Mouse (Mus musculus) monocyte, adult 2 months (primary cell): Measurements from ENCODE around the gene Ppt2.

ENCODE experiments used
- DNase-seq, 2 experiments: peaks; one replicate each; pipeline ENCODE4 v3.0.0; 2022; ENCODE audit warnings: low spot score in 2 of 2, low read depth in 1 of 2

The Ppt2 gene

GRCm38 (mm10) chr17:34656666-34657065 lies 28.4 kb upstream of the Ppt2 start:
- DNase-seq: no peak

DNA sequence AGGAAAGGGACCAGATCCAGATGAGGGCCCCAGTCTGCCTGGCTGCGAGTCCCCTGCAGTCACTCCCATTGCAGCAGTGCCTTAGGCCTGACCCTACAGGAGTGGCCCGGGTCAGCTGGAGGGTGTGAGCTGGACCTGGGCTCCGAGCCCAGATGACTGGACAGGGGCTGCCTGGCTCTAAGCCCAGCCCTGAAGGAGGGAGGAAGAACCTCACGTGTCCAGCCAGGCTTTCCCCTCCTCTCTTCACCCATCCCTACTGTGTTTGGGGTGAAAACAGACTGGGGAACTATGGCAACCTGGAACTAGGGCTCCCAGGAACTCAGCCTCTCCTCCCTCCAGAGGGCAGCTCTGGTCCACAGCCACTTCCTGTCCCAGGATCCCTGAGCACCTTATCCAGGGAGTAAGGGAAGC lies 27.3 kb upstream of the Ppt2 start:
- DNase-seq: no peak

- DNase-seq: no peak
Observed at GRCm38 (mm10) chr17:34655160-34655559, 26.9 kb upstream of the Ppt2 start.

DNA sequence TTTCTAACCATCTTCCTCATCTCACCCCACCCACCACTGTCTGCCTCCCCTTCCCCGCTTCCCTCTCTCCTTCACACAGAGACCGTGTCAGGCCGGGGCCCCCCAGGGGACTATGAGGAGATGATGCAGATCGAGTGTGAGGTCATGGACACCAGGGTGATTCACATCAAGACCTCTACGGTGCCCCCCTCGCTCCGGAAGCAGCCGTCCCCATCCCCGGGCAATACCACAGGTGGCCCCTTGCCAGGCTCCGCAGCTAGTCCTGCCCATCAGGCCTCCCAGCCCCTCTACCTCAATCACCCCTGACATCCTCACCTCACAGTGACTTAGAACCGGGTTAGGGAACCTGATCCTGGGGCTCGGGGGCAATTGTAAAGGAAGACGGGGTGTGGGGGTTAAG lies 26.1 kb upstream of the Ppt2 start:
- no peak for DNase-seq

DNA sequence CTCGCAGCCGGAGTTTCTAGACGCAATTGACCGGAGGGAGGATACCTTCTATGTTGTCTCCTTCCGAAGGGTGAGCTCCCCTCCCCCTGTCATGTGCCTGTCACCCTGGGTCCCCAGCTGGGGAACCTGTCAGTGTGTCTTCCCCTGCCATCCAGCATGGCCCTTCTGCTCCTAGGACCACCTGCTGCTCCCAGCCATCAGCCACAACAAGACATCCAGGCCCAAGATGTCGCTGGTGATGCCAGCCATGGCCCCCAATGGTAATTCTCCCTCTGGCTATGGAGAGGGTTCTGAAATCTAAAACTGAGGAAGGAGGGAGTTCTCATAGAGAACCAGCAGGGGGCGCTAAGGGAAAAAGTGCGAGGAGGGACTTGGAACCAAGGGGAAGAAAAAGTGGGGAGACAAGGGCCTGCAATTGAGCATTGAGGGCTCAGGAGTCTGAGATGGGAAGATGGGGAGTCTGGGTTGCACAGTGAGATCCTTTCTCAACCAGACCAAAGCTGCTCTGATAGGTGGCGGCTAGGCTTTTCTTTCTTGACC lies 25.5 kb upstream of the Ppt2 start:
- DNase-seq: peak in 1 of 2 experiments; percentile 48

- DNase-seq: no peak
Observed at GRCm38 (mm10) chr17:34652985-34653384, 24.7 kb upstream of the Ppt2 start.

- no peak for DNase-seq
Observed at GRCm38 (mm10) chr17:34652546-34652945, 24.2 kb upstream of the Ppt2 start.

DNA sequence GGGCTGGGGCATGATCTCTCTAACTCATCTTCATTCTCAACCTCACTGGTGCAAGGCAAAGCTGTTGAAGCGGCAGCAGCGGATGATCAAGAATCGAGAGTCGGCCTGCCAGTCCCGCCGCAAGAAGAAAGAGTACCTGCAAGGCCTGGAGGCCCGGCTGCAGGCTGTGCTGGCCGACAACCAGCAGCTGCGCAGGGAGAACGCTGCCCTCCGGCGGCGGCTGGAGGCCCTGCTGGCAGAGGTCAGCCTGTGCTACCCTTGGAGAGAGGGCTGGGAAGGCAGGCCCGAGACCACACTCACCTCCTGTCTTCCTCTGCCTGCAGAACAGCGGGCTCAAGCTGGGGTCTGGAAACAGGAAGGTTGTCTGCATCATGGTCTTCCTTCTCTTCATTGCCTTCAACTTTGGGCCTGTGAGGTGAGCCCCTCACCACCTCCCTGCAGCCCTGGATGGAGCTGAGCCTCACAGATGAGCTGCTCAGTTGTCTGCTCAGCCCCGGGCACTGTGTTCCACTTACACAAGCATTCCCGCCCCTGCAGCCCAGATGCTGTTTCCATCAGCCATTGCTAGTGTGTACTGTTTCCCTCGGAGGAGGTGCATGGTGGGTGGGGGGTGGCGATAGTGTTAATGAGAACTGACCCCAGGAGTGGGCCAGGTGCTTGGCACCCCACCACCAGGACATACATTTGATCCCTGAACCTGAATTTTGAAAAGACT lies 23.4 kb upstream of the Ppt2 start:
- no peak for DNase-seq

DNA sequence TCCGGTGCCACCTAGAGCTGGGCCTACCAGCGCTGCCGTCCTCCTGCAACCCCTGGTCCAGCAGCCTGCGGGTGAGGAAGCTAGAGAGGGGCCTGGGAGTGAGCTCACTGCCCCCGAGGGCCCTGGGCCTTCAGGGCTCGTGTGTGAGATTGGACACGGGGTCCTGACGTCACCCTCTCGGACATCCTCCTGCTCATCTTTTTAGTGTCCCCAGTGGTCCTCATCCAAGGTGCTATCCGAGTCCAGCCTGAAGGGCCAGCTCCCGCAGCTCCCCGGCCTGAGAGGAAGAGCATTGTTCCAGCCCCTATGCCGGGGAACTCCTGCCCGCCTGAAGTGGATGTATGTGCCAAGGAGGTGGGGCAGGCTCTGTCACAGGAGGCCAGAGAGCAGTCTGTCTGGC lies 22.5 kb upstream of the Ppt2 start:
- no peak for DNase-seq

DNA sequence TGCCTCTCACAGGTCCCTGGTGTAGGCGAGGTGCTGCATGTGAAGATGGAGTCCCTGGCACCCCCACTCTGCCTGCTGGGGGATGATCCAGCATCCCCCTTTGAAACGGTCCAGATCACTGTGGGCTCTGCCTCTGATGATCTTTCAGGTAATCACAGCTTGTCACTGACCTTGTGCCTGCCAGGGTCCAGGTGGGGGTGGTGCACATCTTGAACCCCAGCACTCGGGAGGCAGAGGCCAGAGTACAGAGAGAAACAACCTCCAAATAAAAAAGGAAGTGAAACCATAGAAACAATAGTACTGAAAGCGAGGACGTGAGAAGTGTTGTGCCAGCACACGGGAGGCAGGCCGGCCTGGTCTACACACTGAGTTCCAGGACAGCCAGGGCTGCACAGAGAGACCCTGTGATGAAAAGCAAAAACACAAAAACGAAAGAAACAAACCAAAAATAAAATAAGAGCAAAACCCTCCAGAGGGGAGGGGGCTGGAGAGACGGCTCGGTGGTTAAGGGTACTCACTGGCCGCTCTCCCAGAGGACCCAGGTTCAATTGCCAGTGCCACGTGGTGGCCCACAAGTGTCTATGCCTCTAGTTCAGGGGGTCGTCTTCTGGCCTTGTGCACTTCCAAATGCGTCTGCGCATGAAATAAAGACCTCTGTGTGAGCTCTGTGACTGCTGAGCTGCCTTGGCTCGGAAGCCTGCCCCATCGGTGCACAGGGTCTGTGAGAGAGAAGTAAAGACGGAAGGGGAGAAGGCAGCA lies 21.0 kb upstream of the Ppt2 start:
- no peak for DNase-seq

GRCm38 (mm10) chr17:34648141-34648890 lies 20.0 kb upstream of the Ppt2 start:
- DNase-seq: no peak

- peak; percentile 88 to 93 for DNase-seq
Observed at GRCm38 (mm10) chr17:34646906-34647787, 18.8 kb upstream of the Ppt2 start, which contains the start of gene Atf6b. TSS of gene Atf6b (plus strand) at chr17:34647146.

GRCm38 (mm10) chr17:34645831-34646511 lies 17.7 kb upstream of the Ppt2 start:
- no peak for DNase-seq

DNA sequence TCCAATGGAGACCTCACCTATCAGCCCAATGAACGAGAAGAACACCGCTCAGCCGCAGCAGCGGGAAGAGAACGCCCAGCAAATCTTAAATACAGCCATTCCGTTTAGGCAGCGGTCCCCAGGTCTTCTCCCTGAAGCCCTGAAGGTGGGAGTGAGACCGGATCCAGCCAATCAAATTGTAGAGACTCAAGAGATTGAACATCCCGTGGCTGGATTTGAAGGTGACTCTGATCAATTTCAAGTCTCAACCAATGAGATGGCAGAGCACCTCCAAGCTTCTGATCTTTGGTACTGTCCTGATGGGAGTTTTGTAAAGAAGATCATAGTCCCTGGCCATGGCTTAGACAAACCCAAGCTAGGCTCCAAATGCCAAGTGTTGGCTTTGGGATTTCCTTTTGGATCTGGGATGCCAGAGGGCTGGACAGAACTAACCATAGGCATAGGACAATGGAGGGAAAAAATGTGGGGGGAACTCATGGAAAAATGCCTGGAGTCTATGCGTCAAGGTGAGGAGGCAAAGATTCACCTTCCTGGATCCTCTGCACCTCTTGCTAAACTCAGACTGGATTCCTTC lies 17.0 kb upstream of the Ppt2 start:
- DNase-seq: no peak

- DNase-seq: peak; percentile 90 to 94
Observed at GRCm38 (mm10) chr17:34644608-34645007, 16.3 kb upstream of the Ppt2 start, which contains the start of gene Fkbpl. TSS of gene Fkbpl (plus strand) at chr17:34644764.

GRCm38 (mm10) chr17:34643944-34644343 lies 15.6 kb upstream of the Ppt2 start:
- no peak for DNase-seq

GRCm38 (mm10) chr17:34643379-34643778 lies 15.1 kb upstream of the Ppt2 start:
- no peak for DNase-seq

- no peak for DNase-seq
Observed at GRCm38 (mm10) chr17:34641945-34642344, 13.6 kb upstream of the Ppt2 start.

GRCm38 (mm10) chr17:34640778-34641601 lies 12.7 kb upstream of the Ppt2 start:
- DNase-seq: no peak
